Mouse (Mus musculus) lung, postnatal 10 days (tissue): ENCODE measurements at regions not wholly inside any gene's neighbourhood (a gene's known extent, or its start where the extent isn't known, plus 50 kb on each side); places are given as distances from the start of the nearest gene placed in this dataset.

Experiments used
- DNase-seq: peaks from one replicate; pipeline ENCODE4 v3.0.0; 2021

DNA sequence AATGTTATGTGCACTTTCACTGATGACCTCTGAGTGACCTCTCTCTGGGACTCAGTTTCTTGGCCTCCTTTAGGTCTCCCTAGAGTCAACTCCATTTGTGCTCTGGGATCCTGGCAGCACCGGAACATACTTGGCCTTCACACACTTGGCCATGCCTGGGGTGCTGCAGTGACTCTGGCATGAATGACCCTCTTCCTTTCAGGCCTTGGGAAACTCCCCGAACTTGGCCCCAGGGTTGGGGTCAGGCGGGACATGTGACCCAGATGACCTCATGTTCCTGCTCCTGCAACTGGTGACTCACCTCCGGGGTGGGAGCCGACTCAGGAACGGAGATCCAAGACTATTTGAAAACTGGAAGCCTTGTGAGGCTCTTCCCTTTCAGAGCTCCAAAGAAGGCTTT, 159.2 kb downstream of the Cyp26b1 start:
- no peak for DNase-seq

DNA sequence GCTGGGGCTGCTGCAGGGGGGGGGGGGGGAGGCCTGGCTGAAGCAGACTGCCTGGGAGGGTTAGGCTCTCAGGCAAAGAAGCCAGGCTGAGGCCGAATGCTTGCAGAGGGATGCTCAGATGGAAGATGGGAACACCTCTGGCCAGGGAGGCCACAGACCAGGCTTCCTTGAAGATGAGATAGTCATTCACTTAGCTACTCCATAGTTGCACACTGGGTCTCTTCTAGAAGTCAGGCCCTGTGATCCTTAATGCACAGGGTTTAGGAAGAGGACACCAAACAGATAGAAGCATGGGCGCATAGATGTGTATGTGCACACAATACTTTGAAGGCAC, 162.1 kb downstream of the Cyp26b1 start:
- no peak for DNase-seq

DNA sequence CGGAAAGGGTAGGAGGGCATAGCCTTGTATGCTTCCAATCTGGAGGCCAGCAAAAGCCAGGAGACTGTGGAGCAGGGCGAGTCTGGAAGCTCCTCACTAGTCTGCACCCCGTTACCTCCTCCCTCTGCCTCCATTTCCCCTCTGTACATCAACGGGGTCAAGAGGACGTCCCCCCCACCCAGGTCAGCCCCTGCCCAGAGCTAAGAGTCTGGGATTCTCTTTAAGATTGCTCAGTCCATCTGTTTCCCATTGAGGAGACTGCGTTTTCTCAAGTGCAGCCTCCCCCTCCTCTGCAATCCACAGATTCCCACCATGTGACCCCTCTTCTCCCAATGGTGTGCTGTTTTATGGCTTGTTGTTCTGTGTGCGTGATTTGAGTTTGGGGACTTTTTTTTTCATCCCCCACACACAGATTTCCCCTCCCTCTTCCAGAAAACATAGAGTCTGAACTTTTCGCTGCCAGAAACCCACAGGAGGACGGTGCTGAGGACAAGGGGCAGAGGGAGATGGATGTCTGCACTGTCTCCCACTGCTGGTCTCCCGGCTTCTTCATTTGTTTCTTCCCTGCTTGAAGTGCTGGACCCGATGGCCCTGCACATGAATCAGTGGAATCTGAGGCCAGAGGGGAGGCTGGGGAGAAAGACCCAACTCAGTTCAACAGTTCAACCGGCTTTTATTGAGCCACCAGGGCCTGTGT, 162.6 kb downstream of the Cyp26b1 start:
- DNase-seq = no peak

DNA sequence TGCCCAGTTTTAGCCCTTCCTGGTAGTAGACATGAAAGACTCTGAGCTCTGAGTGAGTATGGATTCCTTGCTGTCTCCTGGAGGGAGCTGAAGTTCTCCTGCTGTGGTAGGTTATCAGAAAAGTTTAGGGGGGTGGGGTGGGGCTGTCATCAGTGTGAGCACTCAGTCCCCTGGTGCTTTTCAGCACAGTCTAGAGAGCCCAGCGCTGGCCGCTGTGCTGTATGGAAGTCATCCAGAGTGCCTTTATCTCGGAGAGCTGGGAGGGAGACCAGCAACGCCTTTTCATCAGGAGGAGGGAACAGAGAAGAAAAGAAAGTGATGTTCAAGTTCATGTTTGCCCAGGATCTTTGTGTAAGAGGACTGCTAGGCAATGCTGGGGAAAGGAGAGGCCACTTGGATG, 163.6 kb downstream of the Cyp26b1 start:
- DNase-seq = no peak

DNA sequence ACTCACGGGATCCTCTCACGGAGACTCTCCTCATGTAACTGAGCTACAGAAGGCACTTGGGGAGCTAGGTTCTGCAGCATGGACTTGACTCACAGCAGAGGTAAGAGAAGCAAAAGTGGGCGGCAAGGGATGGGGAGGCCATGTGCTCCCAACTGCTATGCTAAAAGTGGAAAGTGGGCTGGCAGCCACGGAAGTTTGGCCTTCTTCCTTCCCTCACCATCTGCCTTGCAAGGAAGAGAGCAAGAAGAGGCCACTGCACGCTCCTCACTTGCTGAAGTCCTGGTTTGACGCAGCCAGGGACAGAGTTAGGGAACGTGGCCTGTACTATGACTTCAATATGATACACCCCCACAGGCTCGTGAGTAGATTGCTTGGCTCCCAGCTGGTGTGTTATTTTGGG, 164.5 kb downstream of the Cyp26b1 start:
- no peak for DNase-seq

DNA sequence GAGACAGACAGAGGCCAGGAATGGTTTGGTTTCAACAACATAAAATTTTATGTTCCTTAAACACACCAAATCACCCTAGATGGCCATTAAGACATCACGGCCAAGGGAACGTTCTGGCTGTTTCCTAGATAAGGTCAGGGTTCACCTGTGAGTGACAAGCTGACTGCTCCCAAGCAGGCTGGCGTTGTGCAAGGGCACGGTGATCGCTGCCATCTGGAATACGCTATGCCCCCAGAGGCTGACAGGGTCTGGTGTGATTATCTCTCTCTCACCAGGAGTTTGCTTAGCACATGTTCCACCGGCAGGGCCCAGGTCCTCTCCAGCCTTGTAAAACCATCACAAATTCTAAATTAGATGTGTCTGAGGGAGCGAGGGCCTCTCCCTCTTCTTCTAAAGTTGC, 167.0 kb downstream of the Cyp26b1 start:
- DNase-seq = no peak

DNA sequence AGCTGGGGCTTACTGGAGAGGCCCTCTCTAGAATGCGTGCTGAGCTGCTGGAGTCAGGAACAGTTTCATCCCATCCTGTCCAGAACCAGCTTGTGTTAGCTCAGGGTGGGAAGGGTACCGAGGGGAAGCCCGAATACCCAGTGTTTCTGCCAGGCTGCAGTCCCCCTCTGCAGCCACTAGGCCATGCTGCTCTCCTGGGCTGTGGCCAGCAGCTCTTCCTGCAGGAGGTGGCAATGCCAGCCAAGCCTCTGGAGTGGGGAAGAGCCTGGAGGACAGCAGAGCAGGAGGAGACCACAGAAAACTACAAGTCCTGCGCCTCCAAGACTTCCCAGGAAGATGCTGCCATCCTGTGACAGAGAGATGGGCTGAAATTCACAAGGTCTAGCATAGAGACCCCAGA, 167.9 kb downstream of the Cyp26b1 start:
- peak; percentile 61 for DNase-seq

DNA sequence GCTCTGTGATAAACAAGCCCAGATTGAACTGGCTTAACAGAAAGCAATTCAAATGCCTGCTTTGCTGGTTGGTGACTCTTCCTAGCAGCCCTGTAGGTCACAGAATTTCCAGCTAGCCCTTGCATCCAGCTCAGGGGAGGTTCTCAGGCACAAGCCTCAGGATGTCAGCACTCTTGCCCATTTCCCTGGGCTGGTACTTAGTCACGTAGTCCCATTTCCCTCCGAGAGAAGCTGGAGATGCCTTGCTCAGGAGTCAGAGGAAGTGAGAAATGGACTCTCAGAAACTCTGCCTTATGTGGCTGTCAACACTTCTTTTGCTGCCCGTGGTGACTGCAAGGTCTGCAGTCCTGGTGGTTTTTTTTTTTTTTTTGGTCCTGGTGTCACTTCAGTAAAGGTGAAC, 170.8 kb downstream of the Cyp26b1 start:
- no peak for DNase-seq

DNA sequence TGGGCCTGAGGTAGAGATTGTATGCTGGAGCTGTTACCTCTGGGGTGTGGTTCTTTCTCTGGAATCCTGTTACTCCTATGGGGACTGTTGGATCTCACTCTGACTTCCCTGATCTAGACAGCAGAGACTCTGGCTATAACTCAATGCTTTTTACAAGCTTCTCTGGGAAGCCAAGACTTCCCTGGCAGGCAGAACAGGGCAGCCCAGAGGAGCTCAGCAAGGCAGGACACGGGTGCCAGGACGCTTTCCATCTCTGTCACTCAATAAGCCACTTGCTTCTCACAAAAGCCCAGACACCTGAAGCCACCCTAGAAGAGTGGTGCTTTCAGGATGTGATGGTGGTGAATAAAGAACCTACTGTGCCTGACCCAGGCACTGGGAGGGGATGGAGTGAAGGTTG, 174.0 kb downstream of the Cyp26b1 start:
- no peak for DNase-seq

DNA sequence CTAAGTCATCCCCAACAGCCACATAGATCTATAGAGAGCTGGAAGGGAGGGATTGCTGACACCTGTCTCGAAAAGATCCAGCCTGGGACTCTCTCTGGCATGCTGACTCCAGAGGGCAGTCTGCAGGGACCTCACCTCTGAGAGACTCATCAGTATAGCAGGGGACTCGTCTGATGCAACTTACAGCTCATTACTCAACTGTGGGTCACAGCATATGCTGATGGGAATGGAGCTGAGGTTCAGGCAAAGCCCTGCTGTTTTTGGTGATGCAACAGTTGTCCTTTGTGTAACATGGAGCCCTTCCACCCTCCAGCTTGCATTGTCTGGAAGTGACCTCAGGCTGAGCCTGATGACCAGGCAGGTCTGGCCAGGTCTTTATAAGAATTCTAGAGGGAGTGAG, 174.4 kb downstream of the Cyp26b1 start:
- no peak for DNase-seq

DNA sequence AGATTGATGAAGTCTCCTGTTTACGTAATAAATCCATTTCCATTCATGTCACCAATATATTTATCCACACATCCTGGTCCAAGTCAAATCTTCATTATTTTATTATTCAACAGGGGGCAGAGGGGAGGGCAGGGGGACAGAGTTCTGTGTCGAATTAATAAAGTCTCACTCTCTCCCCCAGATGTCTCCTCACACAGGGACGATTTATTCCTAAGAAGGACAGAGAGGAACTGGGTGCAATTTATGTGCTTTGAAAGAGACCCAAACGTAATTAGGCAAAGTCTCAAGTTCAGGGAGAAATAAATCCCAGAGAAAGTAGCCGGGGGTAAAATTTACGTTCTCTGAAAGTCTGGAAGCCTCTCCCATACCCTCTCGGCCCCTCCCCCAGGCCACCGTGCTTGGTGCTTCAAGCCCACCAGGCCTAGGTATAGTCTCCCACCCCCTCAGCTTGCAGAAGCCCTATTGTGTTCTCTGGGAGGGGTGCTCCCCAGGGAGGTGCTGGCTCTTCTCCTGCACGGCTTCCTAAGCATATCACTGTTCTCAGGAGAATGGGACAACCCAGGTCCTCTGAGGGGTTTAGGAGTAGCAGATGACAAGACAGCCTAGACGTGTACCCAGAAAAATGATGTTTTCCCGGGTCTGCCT, 176.6 kb downstream of the Cyp26b1 start:
- DNase-seq = no peak

DNA sequence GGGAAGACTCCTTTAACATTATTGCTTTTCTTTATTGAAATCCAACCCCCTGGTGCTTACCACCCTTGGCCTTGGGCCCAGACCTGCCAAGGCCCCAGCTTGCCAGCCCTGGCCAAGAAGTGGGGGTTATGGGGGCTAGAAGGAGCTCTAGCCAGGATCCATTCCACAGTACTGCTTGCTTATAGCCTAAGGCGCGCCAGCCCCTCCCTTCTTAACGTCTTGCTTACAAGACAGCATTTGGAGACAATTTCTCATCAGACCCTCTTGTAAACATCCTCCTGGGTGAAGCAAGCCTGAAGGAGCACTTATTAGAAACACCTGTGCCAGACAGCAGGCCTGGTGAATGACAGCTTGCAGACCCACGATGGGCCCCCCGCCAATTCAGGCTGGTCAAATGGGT, 179.3 kb downstream of the Cyp26b1 start:
- DNase-seq = no peak

DNA sequence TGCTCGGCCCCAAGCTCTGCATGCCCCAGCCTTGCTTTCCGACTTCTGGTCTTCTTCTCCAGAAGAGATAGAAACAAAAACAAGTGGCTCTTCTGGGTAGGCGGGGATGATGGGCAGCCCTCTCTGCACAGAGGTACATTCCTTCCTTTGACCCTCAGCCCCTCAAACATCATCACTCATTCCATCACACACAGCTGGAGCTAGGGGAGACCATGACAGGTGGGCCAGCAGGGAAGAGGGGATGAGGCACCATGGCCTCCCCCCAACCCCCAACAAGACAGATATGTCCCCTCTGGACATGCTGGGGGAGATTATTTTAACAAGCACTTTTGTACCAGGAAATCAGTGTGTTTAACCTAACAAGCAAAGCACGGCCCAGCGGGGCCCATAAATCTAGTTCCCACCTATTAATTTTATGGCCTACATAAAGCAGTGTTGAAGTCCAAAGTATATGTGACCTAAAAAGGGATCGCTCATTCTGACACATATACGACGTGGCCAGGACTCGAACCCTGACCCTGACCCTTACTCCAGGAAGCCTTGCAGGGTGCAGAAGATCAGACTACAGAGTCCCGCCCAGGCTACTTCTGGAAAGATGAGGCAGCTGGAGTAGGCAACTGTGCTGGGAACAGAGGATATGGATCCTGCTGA, 183.7 kb downstream of the Cyp26b1 start:
- no peak for DNase-seq

DNA sequence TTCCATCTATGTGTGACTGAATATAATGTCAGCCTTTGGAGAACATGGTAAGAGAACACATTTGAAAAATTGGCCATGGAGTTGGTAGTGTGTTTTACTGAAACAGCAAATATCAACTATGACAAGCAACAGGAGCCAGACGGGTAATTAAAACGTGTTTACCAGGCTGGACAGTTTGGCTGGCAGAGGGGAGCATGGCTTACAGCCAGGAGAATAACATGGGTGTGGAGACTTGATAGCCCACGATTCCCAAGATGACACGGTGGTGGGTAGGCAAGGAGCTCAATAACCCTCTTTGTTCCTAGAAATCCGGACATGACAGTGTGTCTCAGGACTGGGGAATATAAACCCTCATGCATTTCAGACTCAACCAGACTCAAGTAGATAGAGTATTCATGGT, 185.2 kb downstream of the Cyp26b1 start:
- no peak for DNase-seq

DNA sequence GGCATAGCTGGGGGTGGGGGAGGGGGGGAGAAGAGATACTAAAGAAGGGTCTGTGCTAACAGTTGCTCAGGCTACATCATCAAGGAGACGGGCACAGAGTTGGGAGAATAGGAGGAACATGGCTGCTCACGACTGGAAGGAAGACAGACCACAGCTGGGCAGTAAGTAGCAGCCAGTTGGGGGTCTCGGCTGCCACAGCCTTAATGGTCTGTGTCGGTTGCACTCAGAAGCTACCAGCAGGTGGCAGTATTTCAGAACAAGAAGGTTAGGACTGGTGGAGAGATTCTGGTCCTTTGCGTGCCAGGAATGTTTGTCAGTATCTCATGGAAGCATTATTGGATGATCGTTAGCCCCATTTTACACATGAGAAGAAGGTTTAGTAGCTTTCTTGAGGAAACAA, 185.9 kb downstream of the Cyp26b1 start:
- peak; percentile 83 for DNase-seq

DNA sequence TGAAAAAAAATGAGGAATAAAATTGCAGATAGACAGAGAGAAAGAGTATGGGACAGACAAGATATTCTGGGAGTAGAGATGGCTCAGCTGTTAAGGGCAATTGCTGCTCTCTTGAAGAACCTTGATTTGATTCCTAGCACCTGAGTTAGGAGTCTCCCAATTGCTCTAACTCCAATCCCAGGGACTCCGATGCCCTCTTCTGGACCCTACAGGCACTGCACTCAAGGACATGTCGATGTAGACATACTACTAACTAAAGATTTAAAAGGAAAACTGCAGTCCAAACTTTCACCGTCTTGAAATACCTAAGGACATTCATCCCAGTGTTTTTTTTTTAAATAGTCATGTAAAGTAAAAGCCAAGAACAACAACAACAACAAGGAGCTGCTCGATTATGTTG, 189.0 kb downstream of the Cyp26b1 start:
- no peak for DNase-seq

DNA sequence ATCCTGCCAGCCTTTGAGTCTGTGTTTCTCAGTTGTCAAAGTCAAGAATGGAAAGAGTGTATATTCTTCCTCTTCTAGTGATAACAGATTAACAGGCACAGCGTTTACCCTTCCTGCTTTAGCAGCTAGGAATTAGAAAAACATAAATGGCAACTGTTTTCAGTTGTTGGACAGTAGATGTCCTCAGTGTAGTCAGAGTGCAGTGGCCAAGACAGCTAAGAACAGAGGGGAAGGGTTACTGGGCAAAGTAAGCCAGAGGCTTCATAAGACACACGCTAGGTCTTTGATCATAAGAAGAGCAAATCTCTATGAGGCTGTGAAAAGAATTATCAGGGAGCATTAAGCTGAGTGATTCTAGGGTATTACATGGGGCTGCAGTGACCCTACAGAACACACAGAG, 191.3 kb downstream of the Cyp26b1 start:
- no peak for DNase-seq

DNA sequence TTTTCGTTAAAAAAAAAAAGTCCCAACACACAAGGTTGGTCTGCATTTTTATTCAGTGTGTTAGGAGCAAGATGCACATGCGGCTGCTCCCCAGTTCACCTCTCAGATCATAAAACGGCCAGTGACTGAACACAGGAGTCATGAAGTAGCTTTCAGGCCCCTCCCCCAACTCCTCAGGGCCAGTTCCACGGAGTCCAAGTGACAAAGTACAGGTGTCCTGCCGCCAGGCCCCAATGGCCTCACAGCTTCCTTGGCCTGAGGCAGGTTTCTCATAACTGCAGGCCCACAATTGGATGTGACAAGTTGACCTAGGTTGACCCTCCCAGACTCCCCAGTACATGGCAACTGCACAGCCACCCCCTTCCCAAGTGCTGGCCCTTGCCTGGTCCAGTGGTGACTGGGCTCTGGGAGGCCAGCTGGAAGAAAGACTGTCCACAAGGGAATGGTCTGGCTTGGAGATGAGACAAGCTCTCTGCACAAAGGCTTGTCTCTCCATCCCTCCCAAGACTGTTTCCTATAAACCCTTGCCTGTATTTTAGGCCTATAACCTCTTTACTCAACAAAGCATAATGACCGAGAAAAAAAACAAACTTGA, 199.1 kb downstream of the Cyp26b1 start:
- no peak for DNase-seq

DNA sequence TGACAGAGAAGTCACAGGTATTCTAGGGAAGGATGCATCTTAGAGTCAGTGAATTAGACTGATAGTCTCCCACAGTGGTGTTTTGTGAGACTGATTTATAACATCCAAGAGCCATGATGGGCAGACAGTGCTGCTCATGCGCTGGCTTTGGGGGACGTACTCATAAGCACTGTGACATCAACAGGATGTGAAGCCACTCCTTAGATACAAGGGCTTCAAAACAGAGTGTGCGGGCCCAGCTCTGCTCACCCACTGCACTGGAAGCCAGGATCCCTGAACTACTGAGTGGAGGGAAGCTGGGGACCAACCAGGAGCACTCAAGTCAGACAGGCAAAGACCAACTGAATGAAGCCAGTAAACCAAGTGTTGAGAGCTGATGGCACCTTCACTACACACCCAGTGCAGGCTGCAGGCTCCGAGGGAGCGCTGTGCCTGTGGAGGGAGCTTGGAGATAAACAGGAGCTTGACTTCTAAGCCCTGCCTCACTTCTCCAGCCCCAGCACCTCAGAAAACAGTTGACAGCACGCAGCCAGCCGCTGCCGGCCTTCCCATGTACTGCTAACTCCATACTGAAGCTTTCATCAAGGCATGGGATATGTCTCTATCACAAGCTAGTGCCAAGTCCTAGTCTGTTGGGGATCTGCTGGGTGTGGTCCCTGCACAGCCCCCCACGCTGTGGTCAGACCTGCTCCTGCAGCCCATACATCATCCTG, 200.0 kb downstream of the Cyp26b1 start:
- peak; percentile 27 for DNase-seq

DNA sequence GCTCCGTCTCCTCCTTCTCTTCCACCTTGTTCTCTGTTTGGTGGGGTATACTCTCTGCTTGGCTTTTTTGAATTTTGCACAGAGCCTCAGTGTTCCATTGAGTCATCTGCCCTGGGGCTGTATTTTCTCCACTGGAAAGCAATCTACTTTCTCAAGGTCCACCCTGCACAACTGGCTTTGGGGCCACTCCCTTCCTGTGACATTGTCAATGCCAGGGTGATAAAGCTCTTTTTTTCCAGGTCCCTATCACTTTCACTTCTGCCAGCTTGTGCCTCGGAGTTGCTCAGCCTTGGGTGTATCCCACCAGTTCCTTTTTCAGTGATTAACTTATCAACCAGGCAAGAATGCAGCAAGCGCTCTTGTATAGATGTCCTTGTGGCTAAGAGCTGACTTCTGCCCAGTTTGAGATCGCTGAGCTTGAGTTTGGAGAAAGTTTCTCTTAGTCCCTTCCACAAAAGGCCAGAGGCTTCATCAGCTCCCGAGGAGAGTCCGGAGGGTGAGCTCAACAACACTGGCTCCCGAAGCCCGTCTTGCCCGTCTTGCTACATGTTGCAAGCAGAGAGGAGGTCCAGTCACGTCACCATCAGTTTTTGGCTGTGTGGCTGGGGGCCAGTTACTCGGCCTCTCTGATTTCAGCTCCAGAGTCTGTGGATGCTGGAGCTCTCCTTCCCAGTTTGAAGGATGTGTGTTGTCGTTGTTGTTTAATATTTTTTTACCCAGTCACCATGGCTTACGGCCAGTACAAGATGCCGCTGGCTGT, 200.8 kb downstream of the Cyp26b1 start:
- DNase-seq = peak; percentile 18

DNA sequence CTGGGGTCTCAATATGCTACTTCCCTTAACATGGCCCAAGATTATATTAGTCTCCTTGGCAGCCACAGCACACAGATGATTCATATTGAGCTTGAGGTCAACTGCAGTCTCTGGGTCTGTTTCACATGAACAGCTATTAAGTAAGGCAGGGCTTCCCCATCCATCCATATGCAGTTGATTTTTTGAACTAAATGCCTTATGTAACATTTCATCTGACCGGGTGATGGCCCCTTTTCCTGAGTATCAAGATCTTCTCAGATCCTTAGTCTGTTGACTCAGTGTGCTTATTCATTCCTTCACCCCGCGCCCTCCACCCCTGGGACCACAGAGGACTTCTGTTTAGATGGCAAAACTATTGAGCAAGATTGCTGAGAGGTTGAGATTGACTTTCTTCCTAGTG, 202.7 kb downstream of the Cyp26b1 start:
- DNase-seq = no peak

DNA sequence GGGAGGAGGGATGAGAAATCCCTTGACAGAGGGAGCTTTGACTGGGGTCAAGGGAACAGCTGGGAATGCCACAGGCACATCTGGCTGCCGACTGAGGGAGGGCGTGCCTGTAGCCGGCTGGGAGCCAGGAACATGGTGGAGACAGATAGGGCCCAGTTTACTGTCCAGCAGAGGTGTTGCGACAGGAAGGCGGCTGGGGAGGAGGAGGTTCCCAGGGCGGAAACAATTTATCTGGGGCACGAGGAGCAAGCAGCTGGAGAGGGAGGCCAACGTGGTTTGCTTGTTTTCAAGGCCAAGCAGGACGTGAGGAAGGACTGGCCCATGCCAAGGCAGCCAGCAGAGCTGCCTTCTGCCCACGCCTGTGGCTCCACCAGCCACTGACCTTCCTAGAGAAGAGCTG, 208.0 kb downstream of the Cyp26b1 start:
- DNase-seq = peak; percentile 92

DNA sequence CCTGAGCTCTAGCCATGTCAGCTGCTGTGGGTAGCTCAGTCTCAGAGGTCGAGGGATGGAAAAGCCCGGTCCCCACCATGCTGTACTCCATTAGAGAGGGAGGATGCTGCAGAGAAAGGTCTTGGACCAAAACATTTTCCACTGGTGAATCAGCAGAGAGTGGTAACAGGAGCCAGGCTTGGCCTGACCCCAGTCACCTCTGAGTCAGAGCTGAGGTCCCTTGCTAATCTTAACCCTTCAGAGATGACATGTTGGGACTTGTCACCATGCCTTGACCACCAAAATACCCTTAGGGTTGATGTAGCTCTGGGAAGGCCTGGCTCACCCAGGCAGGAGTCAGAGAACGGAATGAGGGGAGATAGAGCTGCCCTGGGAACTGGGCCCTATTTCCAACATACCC, 210.0 kb downstream of the Cyp26b1 start:
- no peak for DNase-seq
